Mouse (Mus musculus) heart, embryonic 14.5 days (tissue): ENCODE measurements around the gene Rere. TPM values are rescaled to one million over a fixed set of nuclear protein-coding genes. Genes with fewer than 3 reads are reported as not detected.

Source experiments
- ATAC-seq: fragments of 200-750 bp; cut with Nextera tagmentation; 2 replicates; pipeline ENCODE4 v1.8.0; 2017; ENCODE audit warnings: low read depth, moderate TSS enrichment; ENCODE audit not compliant: insufficient number of reproducible peaks, insufficient read depth, low FRiP score
- H3K27ac ChIP-seq, 2 experiments: fragments of 200-500 bp in 1 of 2; fragments of 300-500 bp in 1 of 2; sonication (generic) in 1 of 2; replicated peaks in 1 of 2; 2 replicates each; pipeline ENCODE4 v1.5.1; 2012 to 2014; ENCODE audit warnings: low read depth in 2 of 2, low read length in 2 of 2, control low read depth in 1 of 2, mild to moderate bottlenecking in 1 of 2, mixed read lengths in 1 of 2; ENCODE audit not compliant: control insufficient read depth in 1 of 2, insufficient read depth in 1 of 2
- H3K27me3 ChIP-seq: fragments of 300-500 bp; sonication (generic); 2 replicates; pipeline ENCODE4 v1.6.1; 2014; ENCODE audit warnings: mild to moderate bottlenecking, low read length, control low read depth; ENCODE audit not compliant: control insufficient read depth, insufficient read depth
- H3K36me3 ChIP-seq: fragments of 300-500 bp; sonication (generic); 2 replicates; pipeline ENCODE4 v1.6.1; 2014; ENCODE audit warnings: mild to moderate bottlenecking, control low read depth, low read length, mixed read lengths; ENCODE audit not compliant: control insufficient read depth, insufficient read depth
- H3K4me1 ChIP-seq, 2 experiments: fragments of 200-500 bp in 1 of 2; fragments of 300-500 bp in 1 of 2; sonication (generic) in 1 of 2; 2 replicates each; pipeline ENCODE4 v1.6.1; 2012 to 2014; ENCODE audit warnings: low read length in 2 of 2, control low read depth in 1 of 2, mixed read lengths in 1 of 2; ENCODE audit not compliant: control insufficient read depth in 2 of 2, insufficient read depth in 2 of 2
- H3K4me2 ChIP-seq: fragments of 300-500 bp; sonication (generic); 2 replicates; pipeline ENCODE4 v1.6.1; 2014; ENCODE audit warnings: mild to moderate bottlenecking, low read length
- H3K4me3 ChIP-seq, 2 experiments: fragments of 200-500 bp in 1 of 2; fragments of 300-500 bp in 1 of 2; sonication (generic) in 1 of 2; 2 replicates each; pipeline ENCODE4 v1.5.1; 2012 to 2014; ENCODE audit warnings: low read length in 2 of 2, mild to moderate bottlenecking in 2 of 2, control low read depth in 1 of 2, low read depth in 1 of 2, moderate library complexity in 1 of 2; ENCODE audit not compliant: control insufficient read depth in 1 of 2, insufficient read depth in 1 of 2
- H3K9ac ChIP-seq: fragments of 300-500 bp; sonication (generic); 2 replicates; pipeline ENCODE4 v1.6.1; 2014; ENCODE audit warnings: mild to moderate bottlenecking, low read length
- H3K9me3 ChIP-seq: fragments of 300-500 bp; sonication (generic); 2 replicates; pipeline ENCODE4 v1.6.1; 2016; ENCODE audit warnings: low read length, control low read depth; ENCODE audit not compliant: control insufficient read depth
- WGBS: fragments of 180-500 bp; shearing (Covaris S2); extraction: QIAGEN DNeasy Blood & Tissue Kit; methylation state at CpG from one replicate; pipeline ENCODE4 v1.1.7; 2014; 5-methylcytosine and 5-hydroxymethylcytosine counted together
- polyA plus RNA-seq: library from polyadenylated mRNA; unstranded; fragments of >200 nt; fragmentation: Nextera tagmentation; extraction: Ambion mirVana; gene quantifications from 2 replicates; pipeline ENCODE4 v1.2.1, GENCODE M21; 2014

Gene Rere
- polyA plus RNA-seq, 1 experiment from 2014 or later, result 28.5 TPM

GRCm38 (mm10) chr4:150588300-150588621 lies 306.8 kb downstream of the Rere start:
- WGBS, result 72% methylated on average over 2 of the region's 2 CpGs
- H3K4me1 ChIP-seq, result peaks cover 14 to 60% of the 10 kb centered on the region in 2 experiments
- H3K27ac ChIP-seq, result no peak overlapping the region
- H3K9ac ChIP-seq, result no peak overlapping the region
- no peaks in the 10 kb centered on the region for H3K36me3 ChIP-seq
- ATAC-seq, result no peak
- H3K9me3 ChIP-seq, result no peaks in the 10 kb centered on the region
- no peaks in the 10 kb centered on the region for H3K27me3 ChIP-seq
- H3K4me3 ChIP-seq, result no peak overlapping the region
- H3K4me2 ChIP-seq, result no peak overlapping the region

- Histone ChIP-seq H3K9me3 (no peaks in the 10 kb centered on the region), H3K36me3 (no peaks in the 10 kb centered on the region), H3K27ac (no peak overlapping the region; a peak in 1 of 4 replicates), H3K4me1 (peaks cover 7 to 48% of the 10 kb centered on the region in 2 experiments), H3K9ac (no peak overlapping the region), H3K4me2 (no peak overlapping the region), H3K27me3 (no peaks in the 10 kb centered on the region), H3K4me3 (no peak overlapping the region)
- no peak for ATAC-seq
- WGBS, result 48% methylated on average over 3 of the region's 3 CpGs
Observed at GRCm38 (mm10) chr4:150590621-150591282, 309.3 kb downstream of the Rere start.

- no peak for ATAC-seq
- H3K4me1 ChIP-seq, result peaks cover 7 to 52% of the 10 kb centered on the region in 2 experiments
Observed at GRCm38 (mm10) chr4:150591602-150592001, 310.2 kb downstream of the Rere start.

GRCm38 (mm10) chr4:150592087-150592486 lies 310.6 kb downstream of the Rere start:
- ATAC-seq, result no peak; the same call in 1 of the 2 replicates
- H3K27me3 ChIP-seq, result no peaks in the 10 kb centered on the region
- WGBS, result 21% methylated on average over 6 of the region's 6 CpGs
- H3K9ac ChIP-seq, result 0 out of 2 replicates have a peak overlapping the region, but pooled peaks have one; percentile 34
- no peak overlapping the region for H3K4me2 ChIP-seq
- no peak overlapping the region for H3K4me3 ChIP-seq
- peak overlapping the region in 1 of 2 experiments; percentile 19; a peak in 1 of 4 replicates for H3K27ac ChIP-seq
- no peaks in the 10 kb centered on the region for H3K9me3 ChIP-seq
- no peaks in the 10 kb centered on the region for H3K36me3 ChIP-seq
- H3K4me1 ChIP-seq, result peaks cover 7 to 50% of the 10 kb centered on the region in 2 experiments

More at GRCm38 (mm10) chr4:150591602-150592001, 310.2 kb downstream of the Rere start:
- Histone ChIP-seq H3K27me3 (no peaks in the 10 kb centered on the region), H3K4me3 (no peak overlapping the region), H3K9me3 (no peaks in the 10 kb centered on the region), H3K36me3 (no peaks in the 10 kb centered on the region), H3K4me2 (no peak overlapping the region), H3K27ac (no peak overlapping the region; a peak in 1 of 4 replicates), H3K9ac (no peak overlapping the region)
- 67% methylated on average over 4 of the region's 4 CpGs for WGBS

GRCm38 (mm10) chr4:150593473-150594217 lies 312.2 kb downstream of the Rere start:
- no peak overlapping the region for H3K4me3 ChIP-seq
- no peak overlapping the region; the same call in 1 of the 2 replicates for H3K9ac ChIP-seq
- no peak overlapping the region for H3K4me2 ChIP-seq
- WGBS, result 75% methylated on average over 4 of the region's 4 CpGs
- H3K27ac ChIP-seq, result no peak overlapping the region
- no peak for ATAC-seq
- no peaks in the 10 kb centered on the region for H3K27me3 ChIP-seq
- no peaks in the 10 kb centered on the region for H3K36me3 ChIP-seq
- peaks cover 14 to 49% of the 10 kb centered on the region in 2 experiments for H3K4me1 ChIP-seq
- no peaks in the 10 kb centered on the region for H3K9me3 ChIP-seq

GRCm38 (mm10) chr4:150594298-150594829 lies 312.9 kb downstream of the Rere start:
- H3K27me3 ChIP-seq, result no peaks in the 10 kb centered on the region
- H3K27ac ChIP-seq, result no peak overlapping the region
- H3K4me3 ChIP-seq, result no peak overlapping the region
- no peaks in the 10 kb centered on the region for H3K36me3 ChIP-seq
- H3K9me3 ChIP-seq, result no peaks in the 10 kb centered on the region
- H3K4me2 ChIP-seq, result no peak overlapping the region
- no peak for ATAC-seq
- WGBS, result 85% methylated on average over 4 of the region's 4 CpGs
- H3K9ac ChIP-seq, result no peak overlapping the region; the same call in 1 of the 2 replicates
- H3K4me1 ChIP-seq, result peaks cover 18 to 55% of the 10 kb centered on the region in 2 experiments

- ATAC-seq, result no peak
- no peak overlapping the region for H3K27ac ChIP-seq
- H3K9ac ChIP-seq, result no peak overlapping the region
- no peak overlapping the region for H3K4me3 ChIP-seq
- H3K36me3 ChIP-seq, result no peaks in the 10 kb centered on the region
- H3K9me3 ChIP-seq, result no peaks in the 10 kb centered on the region
- no peak overlapping the region for H3K4me2 ChIP-seq
- H3K27me3 ChIP-seq, result no peaks in the 10 kb centered on the region
- peaks cover 23 to 62% of the 10 kb centered on the region in 2 experiments for H3K4me1 ChIP-seq
- 67% methylated on average over 3 of the region's 3 CpGs for WGBS
Observed at GRCm38 (mm10) chr4:150595071-150595470, 313.6 kb downstream of the Rere start.
